Mouse (Mus musculus) left cerebral cortex, adult 9 months (tissue): ENCODE measurements around the gene Arl10.
"Not testable (repeated sequence)": the region's sequence is repeated elsewhere in the genome, so short reads cannot be mapped to it uniquely, and the experiment has no call there.

ENCODE experiments used
- DNase-seq, 2 experiments: peaks; one replicate each; pipeline ENCODE4 v3.0.0; 2022; ENCODE audit warnings: low spot score in 2 of 2

Gene Arl10

DNA sequence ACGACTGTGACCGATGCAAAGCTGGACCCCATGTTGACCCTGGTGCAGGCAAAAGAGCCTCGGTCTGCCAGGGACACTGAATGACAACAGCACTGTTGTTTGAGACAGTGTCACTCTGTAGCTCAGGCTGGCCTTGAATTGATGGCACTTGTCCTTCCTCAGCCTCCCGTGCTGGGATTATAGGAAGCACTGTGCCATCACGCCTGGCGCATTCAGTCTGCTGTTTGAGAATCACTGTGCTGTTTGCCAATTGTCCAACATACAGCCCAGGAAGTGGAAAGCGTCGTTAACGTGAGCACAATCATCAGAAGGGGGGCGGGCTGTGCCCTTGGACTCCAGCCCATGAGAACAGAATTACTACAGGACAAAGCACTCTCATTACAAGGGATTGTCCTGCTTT is 7.3 kb downstream of the Arl10 start:
- no peak for DNase-seq

DNA sequence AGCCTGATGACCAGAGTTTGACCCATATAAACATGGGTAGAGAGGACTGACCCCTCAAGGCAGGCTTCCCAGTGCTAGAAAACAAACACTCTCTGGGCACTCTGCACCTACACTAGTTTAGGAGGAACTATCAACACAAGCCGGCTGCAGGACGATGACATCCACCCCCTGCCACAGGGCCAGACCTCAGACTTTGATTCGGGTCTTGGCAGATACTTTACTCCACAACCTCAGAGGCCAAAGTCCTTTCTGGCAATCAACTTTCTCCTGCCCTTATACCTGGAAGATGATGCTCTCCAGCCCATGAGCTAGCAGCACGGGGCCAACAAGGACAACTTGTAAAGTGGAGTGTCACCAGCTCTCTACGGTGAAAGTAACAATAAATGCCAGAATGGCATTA is 8.0 kb downstream of the Arl10 start:
- DNase-seq: no peak

DNA sequence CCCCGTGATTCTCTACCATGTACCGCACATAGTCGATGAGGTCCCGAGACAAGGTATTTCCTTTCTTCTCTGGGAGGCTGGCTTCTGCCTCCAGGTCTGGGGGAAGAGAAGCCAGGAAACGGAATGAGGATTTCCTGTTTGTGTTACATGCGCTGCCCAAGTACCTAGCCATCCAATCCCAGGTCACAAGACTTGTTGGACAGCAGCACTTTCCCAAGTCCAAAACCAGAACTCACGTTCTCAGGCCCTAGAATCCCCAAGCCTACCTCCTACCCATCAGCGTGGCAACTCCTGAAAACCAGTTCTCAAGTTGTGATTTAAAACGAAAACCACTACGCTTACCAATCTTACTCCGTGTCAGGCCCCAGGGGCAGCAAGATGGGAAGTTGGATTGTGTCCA is 11.0 kb downstream of the Arl10 start:
- no peak for DNase-seq

DNA sequence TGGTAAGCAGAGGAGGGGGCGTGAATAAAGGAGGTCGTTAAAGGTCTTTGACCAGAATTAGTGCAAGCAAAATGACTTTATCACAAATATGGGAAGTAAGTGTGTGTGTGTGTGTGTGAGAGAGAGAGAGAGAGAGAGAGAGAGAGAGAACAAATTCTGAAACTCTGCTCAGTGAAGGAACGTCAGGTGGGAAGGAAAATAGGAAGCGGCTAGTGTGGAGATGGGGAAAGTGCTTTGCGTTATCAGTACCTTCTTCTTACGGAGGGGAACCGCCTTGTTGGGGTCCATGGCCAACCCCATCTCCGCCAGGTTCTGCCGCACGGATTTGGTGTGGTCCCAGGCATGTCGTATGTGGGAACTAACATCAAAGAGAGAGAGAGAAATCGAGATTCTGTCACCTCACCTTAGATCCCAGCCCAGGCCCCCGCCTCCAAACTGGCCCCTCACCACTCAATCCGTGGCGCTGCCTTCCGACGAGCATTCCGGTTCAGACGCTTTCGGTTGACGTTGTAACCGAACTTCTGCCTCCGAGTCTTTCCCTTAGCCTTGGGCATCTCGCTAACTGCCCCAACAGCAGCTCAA is 14.7 kb downstream of the Arl10 start:
- DNase-seq: no peak

DNA sequence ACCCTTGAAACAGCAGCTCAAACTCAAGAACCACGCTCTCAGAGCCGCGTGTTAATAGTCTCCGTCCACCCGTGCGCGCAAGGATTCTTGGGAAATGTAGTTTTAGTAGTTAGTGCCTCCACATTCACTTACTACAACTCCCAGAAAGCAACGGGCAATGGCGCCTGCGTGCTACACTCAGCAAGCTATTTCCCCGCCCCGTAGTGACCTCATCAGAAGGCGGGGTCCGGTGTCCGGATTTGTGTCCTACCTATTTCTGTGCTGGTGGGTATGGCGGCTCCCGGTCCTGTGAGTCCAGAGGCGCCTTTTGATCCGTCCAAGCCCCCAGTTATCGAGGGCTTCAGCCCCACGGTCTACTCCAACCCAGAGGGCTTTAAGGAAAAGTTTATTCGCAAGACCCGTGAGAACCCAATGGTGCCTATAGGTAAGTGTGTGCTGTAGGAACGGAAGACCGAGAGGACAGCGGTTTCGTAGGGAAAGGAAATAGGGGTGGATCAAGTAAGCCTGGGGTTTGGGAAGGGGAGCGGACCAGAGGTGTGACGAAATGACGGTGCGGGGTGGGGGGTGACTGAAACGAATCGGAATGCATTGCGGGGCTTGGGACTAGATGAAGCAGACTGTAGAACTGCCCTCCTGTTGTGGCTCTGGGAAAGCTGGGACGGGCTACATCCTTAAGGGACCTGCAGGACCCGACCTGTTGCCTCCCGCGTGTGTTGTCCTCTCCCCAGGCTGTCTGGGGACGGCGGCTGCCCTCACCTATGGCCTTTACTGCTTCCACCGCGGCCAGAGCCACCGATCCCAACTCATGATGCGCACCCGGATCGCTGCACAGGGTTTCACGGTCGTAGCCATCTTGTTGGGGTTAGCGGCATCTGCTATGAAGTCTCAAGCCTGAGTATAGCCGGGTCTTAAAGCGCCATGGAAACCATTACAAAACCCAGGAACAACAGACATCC is 15.5 kb downstream of the Arl10 start, which contains the start of the genes Nop16 and Higd2a:
Gene Nop16 (minus strand): TSS at position 95 of the 956 bp plus-strand sequence.
Gene Higd2a (plus strand): TSS at position 212 of the 956 bp plus-strand sequence.
- DNase-seq: peak; percentile 94 to 98

DNA sequence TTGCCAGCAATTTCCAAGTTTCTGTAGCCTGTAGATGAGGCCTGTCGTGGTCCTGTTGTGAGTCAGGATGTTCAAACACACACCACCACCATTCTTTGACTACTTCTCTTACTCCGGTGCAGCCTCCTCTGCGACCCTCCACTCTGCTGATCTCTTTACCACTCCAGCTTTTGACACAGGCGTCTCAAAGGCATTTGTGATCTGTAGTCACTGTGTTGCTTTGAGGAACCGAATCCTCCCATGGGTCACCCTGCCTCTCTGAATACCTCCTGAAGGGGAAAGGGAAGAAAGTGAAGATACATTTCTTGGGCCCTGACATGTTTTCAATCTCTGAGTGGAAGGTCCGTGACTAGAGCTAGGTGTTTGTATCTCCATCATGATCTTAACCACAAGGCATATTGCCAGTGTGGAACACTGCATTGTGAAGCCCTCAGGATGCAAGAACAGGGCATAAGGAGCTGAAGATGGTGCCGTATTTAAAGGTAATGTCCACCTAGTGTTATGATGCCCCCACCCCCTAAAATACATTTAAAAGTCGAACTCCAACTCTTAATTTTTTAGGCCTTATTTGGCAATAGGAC is 17.1 kb downstream of the Arl10 start:
- DNase-seq: peak in 1 of 2 experiments; percentile 33

DNA sequence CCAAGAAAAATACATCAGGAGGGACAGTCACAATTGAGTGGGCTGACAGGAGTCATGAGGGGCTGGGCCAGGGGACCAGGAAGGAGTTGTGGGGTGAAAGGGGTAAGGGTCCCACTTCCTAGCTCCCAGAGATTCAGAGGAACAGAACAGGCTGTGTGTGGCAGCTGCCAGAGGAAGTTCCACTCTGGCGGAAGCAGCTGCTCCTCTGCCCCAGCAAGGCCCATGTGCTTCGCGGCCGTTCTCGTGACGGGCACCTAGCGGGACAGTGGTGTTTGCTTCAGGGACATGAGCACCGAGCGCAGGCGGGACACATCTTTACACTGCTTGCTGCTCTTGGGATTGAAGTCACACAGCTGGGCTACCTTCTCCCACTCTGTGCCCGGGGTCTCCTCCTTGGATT is 18.8 kb downstream of the Arl10 start:
- no peak for DNase-seq

DNA sequence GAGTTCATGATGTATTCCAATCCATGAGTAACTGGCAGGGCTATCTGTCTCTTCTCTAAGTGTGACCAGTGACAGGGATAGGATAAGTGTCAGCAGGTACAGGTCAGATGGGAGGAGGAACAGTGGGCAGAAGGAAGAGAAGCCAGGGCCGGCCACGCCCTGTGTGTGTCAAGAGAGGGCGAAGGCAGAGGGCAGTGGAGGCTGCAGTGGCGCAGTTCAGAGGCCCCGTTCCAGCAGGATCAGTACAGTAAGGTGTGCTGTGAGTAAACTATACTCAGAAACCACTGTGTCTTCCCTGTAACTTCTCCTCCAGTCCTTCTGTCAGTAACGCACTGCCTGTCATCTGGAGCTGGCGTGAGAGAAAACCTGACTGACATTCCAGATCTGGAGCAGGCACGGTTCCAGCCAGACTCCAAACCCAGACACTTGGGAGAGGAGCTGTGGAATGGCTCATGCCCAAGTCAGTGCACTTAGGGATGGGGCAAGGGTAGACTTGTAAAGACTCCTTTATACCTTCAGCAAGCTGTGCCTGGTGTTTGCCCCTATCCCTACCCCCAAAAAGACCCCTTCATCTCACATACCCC is 21.4 kb downstream of the Arl10 start:
- no peak for DNase-seq

DNA sequence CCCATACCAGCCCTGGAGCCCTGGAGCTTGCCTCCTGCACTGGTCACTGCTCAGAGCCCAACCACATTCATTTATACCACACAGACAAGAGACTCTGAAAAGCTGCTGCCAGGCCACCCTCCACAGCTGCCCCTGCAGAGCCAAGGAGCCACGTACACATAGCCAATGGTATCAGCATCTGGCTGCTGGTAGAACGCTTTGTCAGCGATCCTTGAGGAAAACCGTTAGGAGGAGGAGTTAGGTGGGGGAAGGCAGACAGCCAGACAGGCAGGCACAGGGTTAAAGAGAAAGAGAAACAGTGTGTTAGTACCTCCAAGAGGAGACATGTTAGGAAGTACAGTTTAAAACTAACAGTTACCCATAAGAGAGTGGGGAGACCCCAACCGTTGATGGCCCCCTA is 22.1 kb downstream of the Arl10 start:
- DNase-seq: no peak

DNA sequence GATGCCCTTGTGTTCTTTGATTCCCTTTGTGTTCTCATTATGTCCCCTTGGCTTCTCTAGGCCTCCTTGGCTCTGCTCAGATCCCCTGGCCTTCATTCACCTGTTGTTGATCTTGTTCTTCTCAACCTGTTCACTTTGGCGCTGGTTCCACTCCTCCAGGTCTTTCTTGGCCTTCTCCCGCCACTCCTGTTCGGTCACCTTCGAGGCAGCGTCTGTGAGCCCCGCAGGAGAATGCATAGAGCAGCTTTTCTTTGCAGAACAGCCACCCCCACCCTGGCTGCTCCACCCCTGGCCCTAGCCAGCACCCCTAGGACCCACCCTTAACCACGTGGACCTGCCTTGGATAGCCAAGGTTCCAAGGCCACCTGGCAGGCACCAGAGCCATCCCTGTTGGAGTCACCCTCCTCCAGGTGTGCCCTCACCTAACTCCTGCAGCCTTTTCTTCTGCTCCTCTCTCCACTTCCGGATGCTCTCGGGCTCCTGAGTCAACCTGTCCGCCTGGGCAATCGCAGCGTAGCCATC is 23.9 kb downstream of the Arl10 start:
- no peak for DNase-seq

DNA sequence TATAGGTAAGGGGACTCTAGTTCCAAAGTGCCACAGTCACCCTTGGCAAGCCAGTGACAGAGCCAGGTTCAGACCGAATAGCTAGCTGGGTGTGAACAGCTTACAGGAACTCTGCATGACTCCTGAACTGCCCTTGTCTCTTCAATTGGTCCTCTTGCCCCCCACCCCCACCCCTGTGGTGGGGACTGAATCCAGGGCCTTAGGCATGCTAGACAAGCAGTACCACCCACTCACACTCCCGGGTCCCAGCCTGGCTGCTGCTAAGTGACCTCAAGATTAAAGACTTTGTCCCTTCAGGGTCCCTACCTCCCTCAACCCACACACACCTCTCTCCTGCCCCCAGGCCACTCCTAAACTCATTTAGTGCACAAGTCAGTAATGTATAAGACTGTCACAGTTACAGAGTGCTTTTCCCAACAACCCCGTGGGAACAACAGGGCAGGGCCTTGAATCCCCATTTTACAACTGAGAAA is 27.9 kb downstream of the Arl10 start:
- no peak for DNase-seq

DNA sequence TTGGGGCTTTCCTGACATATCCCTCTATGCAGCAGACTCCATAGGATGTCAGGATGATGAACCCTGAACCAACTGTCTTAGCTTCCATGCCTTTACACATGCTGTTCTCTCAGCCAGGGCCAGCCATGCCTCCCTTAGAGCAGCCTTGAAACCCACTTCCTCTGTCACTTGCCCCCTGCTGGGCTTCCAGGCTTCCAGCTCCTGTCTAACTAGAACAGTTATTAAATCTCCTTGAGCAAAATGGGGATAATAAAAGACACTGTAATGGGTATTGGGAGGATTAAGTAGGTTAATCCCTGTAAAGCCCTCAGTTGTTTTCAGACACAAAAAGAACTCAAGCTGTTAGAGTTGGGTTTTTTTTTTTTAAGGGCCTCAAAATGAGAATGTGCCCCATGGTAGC is 28.7 kb downstream of the Arl10 start:
- DNase-seq: no peak

DNA sequence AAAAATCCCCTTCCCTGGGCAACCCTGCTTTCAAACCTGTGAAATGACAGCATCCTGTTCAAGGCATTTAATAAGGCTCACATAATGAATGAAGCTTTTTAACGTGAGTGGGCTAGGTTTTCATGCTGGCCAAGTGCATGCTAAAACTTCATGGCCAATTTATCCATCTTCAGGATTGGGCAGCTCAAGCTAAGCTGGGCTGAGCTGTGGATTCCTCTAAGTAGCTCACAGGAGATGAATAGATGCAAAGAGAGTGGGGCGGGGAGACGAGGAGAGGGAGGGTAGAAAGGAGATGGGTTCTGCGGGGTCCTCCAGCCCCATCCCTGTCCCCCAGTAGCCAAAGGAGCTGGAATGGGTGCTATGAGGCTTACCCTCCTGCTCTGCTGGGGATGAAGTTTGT is 29.4 kb downstream of the Arl10 start:
- DNase-seq: no peak

DNA sequence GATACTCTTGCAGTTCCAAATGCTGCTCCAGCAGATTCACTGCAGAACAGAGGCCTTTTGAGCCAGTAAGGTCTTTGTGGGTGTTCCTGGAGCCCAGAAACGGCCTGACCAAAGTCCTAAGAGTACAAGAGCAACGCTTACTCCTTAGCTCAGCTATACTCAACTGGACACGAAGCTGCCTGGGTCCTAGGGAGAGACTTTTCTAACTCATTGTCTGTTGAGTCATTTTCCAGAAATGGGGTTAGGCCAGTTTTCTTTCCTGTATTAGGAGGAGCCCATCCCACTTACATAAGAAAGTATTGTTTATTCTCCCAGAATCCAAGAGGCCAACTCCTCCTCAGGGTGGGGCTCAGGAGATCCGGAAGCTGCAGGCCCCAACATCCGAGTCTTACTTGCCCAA is 30.6 kb downstream of the Arl10 start:
- no peak for DNase-seq

DNA sequence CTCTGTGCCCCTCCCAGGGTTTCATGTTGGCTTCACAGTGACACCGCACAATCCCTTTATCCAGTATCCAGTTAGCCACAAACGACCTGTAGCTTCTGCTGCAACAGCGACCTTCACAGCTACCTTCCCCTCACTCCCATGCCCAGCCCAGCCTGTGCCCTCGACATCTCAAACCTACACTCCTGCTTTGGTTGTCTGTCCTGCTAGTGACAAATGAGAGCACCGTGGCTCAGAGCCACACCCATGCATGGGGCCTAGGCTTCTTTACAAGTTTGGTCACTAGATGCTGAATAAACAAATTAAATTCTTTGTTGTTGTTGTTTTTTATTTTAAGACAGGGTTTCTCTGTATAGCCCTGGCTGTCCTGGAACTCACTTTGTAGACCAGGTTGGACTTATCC is 32.4 kb downstream of the Arl10 start:
- DNase-seq: no peak

DNA sequence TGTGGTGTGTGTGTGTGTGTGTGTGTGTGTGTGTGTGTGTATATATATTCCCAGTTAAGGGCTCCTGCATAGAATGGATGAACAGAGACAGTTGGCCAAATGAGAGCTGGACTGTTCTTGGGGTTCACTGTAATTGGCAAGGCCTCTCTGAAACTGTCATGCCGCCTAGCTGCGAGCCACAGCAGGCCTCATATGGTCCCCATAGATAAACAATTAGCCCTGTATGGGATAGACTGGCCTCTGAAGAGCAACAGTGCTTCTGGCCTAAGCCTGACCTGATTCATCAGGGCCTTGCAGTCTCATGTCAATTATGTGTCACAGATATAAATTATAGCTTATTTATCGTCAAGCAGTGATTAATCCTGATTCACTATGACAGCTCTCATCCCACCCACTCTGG is 33.2 kb downstream of the Arl10 start:
- DNase-seq: no peak

DNA sequence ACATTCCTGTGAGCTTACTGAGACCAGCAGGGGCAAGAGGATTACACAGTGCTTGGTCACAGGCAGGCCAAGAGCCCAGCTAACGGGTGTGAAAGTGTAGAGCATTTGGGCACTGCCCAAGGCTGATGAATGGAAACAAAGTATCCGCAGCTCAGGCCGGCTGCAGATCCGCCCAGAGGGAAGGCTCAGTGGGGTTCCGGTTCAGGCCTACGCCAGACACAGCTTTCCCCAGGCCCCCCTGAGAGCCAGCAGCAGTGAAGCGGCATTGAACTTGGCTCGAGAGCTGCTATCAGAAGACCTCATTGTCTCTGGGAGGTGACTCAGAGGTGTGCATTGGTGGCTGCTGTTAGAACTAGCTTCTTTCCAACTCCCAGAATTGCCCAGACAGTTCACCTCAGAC is 33.9 kb downstream of the Arl10 start:
- peak in 1 of 2 experiments; percentile 41 for DNase-seq

DNA sequence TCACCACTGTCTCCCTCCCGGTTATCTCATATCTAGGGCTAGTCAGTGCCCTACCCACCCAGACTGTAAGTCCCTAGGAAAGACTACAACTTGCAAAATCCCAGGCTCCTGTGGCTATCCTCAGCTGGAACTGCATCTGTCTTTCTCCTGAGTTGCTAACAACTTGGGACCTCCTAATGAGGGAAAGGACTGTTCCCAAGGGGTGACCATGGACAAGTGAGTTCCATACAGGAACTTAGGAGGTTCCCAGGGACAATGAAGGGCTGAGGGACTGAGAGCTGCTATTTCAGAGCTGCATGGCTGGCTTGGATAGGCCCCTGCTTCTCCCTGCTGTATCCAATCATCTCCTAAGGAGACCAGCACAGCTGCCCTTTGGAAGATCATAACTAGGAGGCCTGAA is 34.5 kb downstream of the Arl10 start:
- no peak for DNase-seq

DNA sequence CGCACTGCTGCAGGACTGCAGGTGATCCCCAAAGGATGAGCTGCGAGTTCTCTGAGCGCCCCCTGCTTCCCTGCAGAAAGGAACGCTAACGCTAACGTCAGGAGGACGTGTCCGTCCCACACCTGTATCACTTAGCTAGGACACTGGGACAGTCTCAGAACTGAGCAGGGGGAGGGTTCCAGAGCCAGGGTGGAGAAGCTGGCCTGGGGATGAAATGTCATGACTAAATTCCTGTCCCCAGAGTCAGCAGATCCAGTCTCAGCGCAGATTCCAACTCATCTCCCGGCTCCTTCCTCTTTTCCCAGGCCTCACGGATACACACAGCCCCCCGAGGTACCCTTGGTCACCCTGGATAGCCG is 35.8 kb downstream of the Arl10 start:
- no peak for DNase-seq

DNA sequence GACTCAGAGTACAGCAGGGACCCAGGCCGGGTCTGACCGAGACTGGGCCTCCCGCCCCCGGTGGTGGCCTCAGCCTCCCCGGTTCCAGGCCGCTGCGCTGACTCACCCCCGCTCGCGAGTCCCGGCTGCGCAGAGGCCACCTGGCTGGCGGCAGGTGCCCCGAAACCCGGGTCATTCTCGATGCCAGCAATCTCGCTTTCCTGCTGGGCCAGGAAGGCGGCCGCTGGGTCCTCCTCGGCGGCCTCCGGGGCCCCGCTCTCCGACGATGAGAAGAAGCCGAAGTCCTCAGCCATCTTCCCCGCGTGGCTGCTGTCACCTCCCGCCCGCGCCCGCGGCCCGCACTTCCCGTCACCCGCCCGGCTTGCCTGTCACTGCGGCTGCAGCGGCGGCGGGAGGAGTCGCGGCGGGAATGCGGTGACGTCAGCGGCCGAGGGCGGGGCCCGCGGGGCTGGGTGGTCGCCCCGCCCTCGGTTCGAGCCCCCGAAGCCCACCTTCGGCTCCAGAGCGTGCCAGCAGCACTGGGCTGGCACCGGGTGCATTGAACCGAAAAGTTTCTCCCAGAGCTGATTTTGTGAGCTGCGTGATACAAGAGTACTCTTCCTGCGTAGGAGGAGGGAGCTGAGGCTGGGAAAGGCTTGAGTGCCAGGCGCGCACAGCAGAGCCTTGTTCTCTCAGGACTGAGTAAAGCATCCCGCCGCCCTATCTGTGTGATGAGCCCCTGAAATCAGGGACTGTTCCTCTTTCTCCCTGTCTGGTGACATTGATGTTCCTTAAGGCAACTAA is 36.3 kb downstream of the Arl10 start, which contains the start of gene Cltb:
Gene Cltb (minus strand): TSS at position 373 of the 783 bp plus-strand sequence.
- DNase-seq: peak; percentile 62 to 89

DNA sequence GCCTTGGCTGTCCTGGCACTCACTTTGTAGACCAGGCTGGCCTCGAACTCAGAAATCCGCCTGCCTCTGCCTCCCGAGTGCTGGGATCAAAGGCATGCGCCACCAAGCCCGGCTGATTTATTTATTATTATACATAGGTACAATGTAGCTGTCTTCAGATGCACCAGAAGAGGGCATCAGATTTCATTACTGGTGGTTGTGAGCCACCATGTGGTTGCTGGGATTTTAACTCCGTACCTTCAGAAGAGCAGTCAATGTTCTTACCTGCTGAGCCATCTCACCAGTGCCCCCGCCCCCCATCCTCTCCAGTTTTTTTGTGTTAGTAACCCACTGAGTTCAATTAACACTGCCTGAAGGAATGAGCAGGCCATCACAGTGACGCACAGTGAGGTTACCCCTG is 38.3 kb downstream of the Arl10 start:
- DNase-seq: not testable (repeated sequence)
